Mouse (Mus musculus) regulatory T cell (primary cell): ENCODE measurements around the gene Heatr3.
"Not testable (repeated sequence)": the region's sequence is repeated elsewhere in the genome, so short reads cannot be mapped to it uniquely, and the experiment has no call there.

ENCODE experiments used
- in situ Hi-C: fragments of 300-600 bp; cut with MboI, MseI; formaldehyde crosslinking; loops from one replicate; pipeline ENCODE4 v1.15.1; 2025; ENCODE audit warnings: high pct_unique_total_duplicates

Heatr3 gene

DNA sequence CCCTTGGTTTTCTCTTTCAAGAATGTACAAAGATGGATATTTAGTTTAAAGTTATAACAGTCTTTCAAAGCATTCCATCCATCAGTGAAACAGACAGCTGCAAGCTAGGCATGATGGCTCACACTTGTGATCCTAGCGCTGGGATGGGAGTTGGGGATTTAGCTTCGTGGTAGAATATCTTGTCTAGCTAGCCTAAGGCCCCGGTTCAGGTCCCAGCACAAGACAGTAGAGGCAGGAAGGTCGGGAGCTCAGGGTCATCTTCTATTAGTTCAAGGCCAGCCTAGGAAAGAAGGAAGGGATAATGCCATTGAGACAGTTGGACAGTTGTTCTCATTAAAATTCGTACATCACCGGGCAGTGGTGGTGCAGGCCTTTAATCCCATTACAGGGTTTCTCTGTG is 48.1 kb downstream of the Heatr3 start:
- in situ Hi-C loops, result no loop called here

DNA sequence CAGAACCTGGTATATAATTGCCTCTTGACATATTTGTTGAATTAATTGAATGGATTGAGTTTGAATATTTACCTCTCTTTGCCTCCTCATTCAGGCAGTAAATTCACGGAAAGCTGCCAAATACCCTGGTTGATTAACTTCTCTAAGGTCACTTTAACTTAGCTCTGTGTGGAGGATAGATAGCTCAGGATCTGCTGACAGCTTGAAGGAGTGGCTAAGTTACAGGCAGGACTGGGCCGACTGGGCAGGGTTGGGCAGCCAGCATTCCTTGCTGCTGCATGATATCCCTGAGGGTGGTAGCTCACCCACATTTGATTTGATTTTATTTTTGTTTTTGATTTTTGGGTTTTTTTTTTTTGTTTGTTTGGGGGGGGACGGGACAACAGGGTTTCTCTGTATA is 59.7 kb downstream of the Heatr3 start:
- in situ Hi-C loops, result no loop called here

DNA sequence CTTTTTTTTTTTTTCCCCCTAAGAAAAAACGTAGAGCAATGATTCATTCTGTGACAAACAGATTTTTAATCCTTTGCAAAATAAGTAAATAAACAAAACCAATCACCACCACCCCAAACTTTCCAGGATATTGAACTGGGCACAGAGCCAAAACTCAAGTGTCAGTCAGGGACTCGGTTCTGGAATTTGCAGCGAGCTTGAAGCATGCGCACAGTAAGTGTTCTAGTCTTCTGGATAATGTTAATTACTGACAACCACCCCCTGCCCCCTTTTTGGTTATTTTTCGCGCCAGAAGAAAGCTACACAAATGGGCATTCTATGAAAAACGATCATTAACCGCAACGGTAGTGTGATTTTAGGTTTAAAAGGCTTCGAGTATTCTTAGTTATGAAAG is 60.9 kb downstream of the Heatr3 start:
- in situ Hi-C loops, result no loop called here

DNA sequence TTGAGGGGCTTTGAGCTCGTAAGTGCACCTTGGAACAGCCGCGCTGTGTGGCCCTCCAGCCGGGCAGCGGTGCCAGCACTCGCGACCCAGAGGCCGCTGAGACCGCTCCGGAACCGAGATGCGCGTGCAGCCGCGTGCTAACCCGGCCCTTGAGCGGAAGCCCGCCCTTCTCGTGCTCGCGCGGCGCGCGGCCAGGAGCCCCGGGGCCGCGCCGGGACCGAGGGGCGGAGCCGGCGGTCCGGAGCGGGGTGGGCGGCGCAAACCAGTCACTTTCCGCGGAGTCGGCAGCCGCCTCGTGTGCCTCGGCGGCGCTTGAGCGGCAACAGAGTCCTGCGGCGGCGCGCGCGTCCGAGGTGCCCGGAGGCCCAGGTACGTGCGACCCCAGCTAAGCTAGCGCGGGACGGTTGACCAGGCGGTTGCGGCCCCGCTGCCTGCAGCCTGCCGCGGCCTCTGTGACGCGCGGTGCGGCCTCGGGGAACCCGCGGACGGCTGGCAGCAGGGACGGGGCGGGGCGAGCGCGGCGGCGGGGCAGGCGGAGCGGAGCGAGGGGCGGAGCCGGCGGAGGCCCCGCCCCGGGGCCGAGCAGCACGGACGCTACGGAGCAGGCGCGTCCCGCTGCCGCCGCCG is 61.4 kb downstream of the Heatr3 start, which contains the start of gene Tent4b:
Tent4b (plus strand) TSS at position 269 of the 627 bp plus-strand sequence.
- in situ Hi-C loops, result no loop called here

DNA sequence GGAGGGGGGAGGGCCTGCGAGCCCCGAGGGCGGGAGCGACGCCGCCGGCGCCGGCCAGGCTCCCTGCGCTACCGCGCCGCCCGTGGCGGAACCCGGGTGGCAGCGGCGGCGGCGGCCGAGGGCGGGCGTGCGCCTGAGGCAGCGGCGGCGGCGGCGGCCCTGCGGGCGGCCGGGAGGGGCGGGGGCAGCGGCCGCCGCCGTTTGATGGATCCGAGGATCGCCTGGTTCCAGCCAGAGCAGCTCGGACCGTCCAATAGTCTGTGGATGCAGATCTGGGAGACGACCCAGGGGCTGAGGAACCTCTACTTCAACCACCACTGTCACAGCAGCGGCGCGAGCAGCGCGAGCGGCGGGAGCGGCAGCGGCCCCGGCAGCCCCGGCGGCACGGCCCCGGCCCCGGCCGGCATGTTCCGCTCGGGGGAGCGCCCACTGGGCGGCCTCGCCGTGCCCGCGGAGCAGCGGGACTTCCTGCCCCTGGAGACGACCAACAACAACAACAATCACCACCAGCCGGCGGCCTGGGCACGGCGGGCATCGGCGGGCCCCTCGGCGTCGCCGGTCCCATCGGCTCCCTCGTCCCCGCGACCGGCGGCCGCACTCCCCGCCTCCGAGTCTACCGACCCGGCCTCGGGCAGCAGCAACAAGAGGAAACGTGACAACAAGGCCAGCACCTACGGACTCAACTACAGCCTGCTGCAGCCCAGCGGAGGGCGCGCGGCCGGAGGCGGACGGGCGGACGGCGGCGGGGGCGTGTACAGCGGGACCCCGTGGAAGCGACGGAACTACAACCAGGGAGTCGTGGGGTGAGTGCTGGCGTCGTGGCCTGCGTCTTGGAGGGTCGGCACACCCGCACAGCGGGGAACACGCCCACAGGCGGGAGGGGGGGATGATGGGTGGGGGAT is 62.3 kb downstream of the Heatr3 start:
- in situ Hi-C loops, result loop anchor here (5.0 kb wide), 1 partner anchor 42 kb away; no protein-coding TSS in a partner anchor

DNA sequence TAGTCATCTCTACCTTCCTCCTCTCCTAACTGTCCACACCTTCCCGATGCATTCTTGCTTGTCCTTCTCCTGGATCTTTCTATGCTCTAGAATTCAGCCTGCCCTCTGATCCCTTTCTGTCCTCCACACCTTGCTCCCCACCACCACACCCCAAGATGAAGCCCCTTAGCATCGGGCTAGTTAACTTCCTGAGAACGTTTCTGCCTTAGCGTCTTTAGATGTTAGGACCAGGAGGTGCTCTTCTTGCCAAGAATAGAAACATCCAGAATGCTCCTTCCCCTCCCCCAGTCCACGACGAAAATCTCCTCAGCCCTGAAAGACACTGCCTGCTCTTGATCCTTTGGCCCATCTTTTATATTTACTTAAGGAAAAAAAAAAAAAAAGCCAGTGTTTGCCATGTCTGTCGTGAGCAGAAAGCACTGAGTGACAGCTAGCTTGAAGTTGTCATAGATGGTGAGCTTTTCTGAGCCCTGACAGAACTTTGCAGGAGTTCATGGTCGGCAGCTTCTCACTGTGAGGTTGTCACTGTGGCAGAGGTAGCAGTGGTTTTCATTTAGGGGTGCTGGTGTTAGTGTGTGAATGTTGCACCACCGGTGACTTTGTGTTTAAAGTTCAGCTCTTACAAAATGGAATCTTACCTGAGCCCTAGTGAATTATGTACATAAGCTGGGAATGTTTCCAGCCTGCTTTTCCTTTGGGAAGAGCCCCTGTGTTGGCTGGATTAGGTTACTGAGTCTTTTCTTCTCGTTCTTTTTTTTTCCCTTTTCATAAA is 63.3 kb downstream of the Heatr3 start:
- in situ Hi-C loops, result loop anchor here (5.0 kb wide), 1 partner anchor 41 kb away; no protein-coding TSS in a partner anchor

DNA sequence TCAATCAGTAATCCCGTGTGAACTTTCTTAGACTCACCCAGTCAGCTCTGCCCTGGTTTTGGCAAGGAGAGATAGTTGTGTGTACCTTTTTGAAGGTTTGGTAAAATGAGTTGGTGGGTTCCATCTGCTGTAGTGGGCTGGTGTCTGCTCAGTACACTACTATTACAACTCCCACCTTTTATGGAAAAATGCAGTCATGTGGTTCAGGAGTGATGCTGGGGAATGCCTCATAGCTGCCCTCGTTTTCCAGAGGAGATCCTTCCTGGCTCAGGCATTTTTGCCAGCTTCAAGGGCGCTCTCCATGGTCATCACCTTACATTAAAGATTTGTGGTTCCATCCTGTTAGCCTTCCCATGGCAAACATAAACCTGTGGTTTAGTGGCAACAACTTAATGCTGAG is 64.0 kb downstream of the Heatr3 start:
- in situ Hi-C loops, result loop anchor here (5.0 kb wide), 1 partner anchor 41 kb away; no protein-coding TSS in a partner anchor

DNA sequence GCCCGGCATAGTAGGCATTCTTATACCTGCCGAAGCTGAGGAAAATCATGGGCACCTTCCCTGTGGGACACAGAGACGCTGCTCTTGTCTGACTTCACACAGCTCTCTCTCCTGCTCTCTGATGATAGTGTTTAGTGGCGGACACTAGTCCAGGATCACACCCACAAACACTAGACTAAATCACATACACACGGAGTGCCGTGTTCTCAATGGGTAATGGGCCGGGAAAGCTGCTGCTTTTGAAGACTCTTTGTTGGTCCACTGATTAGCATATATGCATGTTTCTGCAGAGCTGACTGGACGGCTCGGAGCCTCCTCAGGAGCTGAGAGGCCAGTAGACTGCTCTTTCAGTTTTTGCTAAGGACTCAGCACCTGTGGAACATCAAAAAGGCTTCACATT is 68.4 kb downstream of the Heatr3 start:
- in situ Hi-C loops, result no loop called here

DNA sequence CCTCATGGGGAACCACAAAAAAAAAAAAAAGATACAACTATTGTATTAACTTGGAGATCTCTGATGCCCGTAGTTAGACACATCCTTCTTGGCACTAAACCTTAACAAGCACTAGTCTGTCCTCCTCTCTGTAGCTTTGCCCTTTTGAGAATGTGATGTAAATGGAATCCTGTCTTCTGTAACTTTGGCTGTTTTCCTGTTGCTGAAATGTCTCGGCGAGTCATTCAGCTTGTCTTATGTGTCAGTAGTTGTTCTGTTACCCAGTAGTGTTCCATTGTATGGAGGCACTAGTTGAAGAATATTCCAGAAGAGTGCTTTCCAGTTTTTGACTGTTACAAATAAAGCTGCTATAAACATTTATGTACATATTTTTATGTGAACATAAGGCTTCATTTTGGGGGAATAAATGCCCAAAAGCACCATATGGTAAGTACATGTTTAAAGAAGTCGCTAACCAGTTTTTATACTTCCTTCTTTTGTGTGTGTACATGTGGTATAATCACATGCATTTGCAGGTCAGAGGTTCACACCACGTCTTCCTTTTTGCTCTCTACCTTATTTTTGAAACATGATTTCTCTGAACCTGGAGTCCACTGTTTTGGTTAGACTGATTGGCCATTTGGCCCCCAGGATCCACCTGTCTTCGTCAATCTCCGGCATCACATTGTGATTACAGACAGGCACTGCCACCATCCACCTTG is 69.6 kb downstream of the Heatr3 start:
- in situ Hi-C loops, result no loop called here

DNA sequence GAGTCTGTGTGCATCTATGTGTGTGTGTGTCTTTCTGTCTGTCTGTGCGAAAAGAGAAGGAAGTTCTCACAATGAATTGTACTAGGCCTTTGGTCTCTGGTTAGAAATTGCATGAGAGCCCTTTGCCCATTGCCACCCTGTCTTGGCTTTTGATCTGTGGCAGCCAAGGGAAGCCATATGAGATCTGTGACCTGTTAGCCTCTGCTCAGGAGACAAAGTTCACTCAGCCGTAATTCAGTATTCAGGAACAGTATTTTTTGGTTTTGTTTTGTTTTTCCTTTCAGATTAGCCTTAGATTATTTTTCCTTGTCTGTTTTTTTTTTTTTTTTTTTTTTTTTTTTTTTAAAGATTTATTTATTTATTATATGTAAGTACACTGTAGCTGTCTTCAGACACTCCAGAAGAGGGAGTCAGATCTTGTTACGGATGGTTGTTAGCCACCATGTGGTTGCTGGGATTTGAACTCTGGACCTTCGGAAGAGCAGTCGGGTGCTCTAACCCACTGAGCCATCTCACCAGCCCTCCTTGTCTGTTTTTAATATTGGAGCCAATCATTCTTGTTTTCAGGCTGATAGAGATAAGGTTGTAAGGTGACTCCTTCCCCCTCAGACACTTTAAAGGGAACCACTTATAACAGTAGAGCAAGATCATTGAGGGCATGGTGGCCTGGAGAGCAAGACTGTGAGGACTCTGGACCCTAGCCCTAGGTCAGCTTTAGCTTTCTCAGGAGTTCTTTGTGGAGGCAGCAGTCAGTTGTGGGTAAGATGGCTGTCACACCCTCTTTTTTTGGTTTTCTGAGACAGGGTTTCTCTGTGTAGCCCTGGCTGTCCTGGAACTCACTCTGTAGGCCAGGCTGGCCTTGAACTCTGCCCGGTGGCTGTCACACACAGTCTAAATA is 72.5 kb downstream of the Heatr3 start:
- in situ Hi-C loops, result not testable (repeated sequence)

DNA sequence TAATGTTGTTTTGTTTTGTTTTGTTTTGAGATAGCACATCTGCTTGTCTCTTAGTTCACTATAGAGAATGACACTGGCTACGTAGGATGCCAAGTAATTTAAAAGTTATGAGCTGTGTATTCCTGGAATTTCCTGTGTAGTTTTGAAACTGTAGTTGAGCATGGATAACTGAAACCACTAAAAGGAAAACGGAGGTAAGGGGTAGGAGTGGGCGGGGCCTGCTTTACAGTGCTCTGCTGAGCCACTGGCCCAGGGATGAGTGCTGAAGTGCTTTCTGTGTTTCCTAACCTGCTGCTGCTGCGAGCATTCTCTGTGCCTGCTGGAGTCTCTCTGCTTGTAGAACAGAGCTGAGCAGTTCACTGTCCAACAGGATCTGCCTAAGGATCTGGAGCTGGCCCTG is 83.7 kb downstream of the Heatr3 start:
- in situ Hi-C loops, result no loop called here
